Mouse (Mus musculus) Patski (cell line): ENCODE data around the gene Gadd45g. TPM values are rescaled to one million over a fixed set of nuclear protein-coding genes. Genes with fewer than 3 reads are reported as not detected.

ENCODE experiments used
- ATAC-seq: fragments of 100-300 bp; one replicate; pipeline ENCODE4 v1.8.0; 2021
- CTCF ChIA-PET: fragments of 350-600 bp; sonication (Branson Sonifier 250); formaldehyde crosslinking; loops from one replicate; lab custom pipeline; 2022; ENCODE audit warnings: inconsistent platforms; lab: Charles Lee
- POLR2A ChIA-PET: fragments of 350-600 bp; sonication (Branson Sonifier 250); formaldehyde crosslinking; loops from one replicate; lab custom pipeline; 2022; ENCODE audit warnings: antibody characterized with exemption, inconsistent platforms; lab: Charles Lee
- DNase-seq: peaks from one replicate; pipeline ENCODE4 v3.0.0-alpha.2; 2011; ENCODE audit warnings: low read depth, low spot score
- H3K27me3 ChIP-seq: fragments of 371-371 bp; one replicate; pipeline ENCODE4 v1.5.1; 2021
- CTCF ChIP-seq: fragments of 100-300 bp; IDR thresholded peaks from one replicate; pipeline ENCODE4 v1.5.1; 2021
- in situ Hi-C: fragments of 300-500 bp; cut with MboI; formaldehyde crosslinking; loops from 3 replicates; pipeline ENCODE4 v1.11.1; 2018; ENCODE audit warnings: low pct_unique_long_range_greater_than_20kb, mixed read lengths
- polyA plus RNA-seq: library from polyadenylated mRNA; unstranded; gene quantifications from one replicate; pipeline ENCODE4 v1.2.3, GENCODE M21; 2021

Gadd45g gene
- polyA plus RNA-seq, 1 experiment from 2014 or later: 165 TPM

DNA sequence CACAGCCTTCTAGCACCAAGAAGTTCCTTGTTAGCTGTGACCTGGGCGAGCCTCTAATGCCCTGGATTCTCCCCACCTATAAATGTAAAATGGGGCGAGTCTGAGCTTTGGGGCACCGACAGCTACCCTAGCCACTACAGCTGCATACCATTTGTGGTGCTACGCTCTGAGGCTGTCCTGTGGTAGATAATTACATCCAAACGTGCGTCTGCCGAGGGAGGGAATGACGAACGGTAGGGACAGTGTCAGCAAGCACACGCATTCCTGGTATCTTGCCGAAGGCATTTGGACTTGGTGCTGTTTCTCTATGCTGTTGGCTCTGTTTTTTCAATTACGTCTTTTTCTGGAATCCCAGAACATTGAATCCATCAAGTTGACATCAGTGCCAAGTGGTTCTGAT is 29.7 kb downstream of the Gadd45g start:
- ATAC-seq: no peak
- in situ Hi-C loops: no loop called here
- TF ChIP-seq CTCF: no peak
- H3K27me3 ChIP-seq: no peaks in the 10 kb centered on the region
- ChIA-PET POLR2A (no interaction called here), CTCF (no interaction called here)
- DNase-seq: no peak

DNA sequence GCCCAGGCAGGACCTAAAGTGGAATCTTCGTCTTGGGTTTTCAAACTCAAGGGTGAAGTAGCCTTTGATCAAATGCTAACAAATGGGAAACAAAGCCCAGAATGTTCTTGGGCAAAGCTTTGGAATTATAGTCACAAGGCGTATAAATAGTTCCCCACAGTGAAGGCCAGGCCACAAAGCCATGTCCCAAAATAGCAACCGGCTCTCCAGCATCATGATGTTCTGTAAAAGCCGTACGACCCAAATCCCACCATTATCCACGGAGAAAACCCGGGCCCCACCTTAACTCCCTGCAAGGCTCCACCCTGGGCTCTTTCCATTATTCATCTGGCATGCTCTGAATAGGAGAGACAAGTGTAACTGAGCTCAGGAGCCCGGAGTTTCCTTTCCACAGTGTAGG is 32.3 kb downstream of the Gadd45g start:
- ChIA-PET CTCF (interaction anchor here (1.0 kb wide), 1 partner anchor 10 kb away, joined by 3 read pairs; no protein-coding TSS in a partner anchor), POLR2A (no interaction called here)
- ATAC-seq: no peak
- no peak for DNase-seq
- in situ Hi-C loops: no loop called here
- no peaks in the 10 kb centered on the region for H3K27me3 ChIP-seq
- no peak for TF ChIP-seq CTCF

DNA sequence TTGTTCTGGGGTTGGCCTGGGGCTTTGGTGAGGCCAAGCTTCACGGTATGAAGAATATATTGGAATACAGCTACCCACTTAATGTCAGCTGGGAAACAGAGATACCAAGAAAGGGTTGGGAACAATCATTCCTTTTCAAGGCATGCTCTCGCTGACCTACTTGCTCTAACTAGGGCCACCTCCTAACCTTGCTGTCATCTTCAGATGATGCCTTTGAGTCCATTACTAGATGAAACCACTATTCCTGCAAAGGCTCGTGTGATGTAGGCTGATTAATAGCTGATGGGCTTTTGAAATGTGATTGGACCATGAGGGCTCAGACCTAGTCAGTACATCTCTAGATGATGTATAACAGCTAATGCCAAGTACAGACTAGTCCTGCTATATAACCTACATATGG is 33.1 kb downstream of the Gadd45g start:
- in situ Hi-C loops: no loop called here
- POLR2A ChIA-PET: no interaction called here
- H3K27me3 ChIP-seq: no peaks in the 10 kb centered on the region
- DNase-seq (no peak), ATAC-seq (no peak)
- TF ChIP-seq CTCF: no peak
- CTCF ChIA-PET: interaction anchor here (1.0 to 1.3 kb wide), 2 partner anchors 11 to 13 kb away, joined by 3 to 5 read pairs; no protein-coding TSS in a partner anchor

DNA sequence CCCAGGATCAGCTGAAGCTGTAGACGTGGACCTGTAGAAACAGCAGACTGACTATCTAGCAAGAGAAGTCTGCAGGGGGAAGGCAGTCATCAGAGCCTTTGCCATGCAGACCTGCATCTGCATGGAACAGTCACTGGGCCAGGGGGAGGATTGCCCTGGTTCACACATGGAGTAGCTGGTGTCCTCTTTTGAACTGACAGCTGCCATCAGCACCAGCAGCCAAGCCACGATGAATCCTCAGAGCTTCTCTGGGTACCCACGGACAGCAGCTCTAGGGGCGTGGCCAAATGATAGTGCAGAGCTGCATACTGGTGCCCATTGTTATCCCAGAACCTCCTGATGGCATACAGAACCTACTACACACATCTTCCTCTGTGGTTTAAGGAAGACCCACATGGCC is 33.5 kb downstream of the Gadd45g start:
- no peak for TF ChIP-seq CTCF
- H3K27me3 ChIP-seq: no peaks in the 10 kb centered on the region
- in situ Hi-C loops: no loop called here
- DNase-seq (no peak), ATAC-seq (no peak)
- POLR2A ChIA-PET: no interaction called here
- CTCF ChIA-PET: interaction anchor here (1.0 to 1.3 kb wide), 2 partner anchors 12 to 13 kb away, joined by 3 to 5 read pairs; no protein-coding TSS in a partner anchor

DNA sequence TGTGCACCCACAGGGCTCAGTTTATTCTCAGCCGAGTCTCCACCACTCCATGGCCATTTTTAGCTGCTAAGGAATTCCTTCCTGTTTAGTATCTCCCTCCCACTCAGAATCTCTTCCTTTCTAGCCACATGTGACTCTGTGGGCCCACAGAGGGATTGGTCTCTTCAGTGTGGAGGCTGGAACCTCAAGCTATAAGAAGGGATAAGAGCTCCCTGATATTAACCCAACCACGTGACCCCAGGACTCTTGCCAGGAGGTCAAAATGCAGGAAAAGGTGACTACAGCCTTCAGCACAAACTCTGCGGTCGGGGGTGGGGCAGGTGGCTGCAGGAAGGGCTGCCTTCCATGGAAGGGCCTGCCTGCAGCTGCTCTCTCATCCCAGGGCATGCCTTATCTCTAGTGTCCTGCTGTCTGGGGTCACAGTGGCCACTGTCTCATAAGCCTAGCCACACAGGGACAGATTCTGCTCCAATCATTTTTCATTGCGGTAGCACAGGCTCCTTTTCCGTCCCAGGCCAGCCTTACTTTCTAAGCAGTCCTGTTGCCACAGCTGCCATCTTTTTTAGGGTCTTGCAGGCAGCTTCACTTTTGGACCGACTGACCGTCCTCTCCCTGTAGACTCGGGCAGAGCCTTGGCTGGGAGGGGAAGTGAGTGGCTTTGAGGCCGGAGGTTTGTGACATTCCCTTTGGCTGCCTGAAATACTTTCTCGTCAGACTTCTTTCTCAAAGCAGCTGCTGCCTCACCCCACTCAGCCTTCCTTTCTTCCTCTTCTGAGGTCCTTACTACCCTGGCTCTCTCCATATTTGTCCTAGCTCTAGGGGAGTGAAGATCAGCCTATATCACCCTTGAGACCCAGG is 35.0 kb downstream of the Gadd45g start:
- ChIA-PET CTCF (no interaction called here), POLR2A (no interaction called here)
- no peak for TF ChIP-seq CTCF
- no peaks in the 10 kb centered on the region for H3K27me3 ChIP-seq
- in situ Hi-C loops: no loop called here
- DNase-seq (no peak), ATAC-seq (no peak)

DNA sequence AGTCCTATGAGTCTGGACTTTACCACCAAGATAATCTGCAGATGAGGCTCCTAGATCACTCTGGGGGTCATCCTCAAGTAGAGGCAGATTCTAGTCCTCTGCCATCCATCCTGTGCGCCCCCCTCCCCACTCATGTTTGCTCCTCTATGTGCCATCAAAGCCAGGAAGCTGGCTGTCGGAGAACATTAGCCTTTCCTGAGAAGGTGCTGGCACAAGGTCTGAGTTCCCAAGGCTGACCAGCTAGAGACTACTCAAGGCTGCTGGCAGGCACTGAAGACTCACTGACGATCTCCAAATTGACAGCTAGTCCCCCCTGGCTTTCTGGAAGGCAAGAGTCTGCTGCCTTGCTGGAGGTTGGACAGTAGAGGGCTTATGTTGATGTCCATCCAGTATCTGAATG is 35.7 kb downstream of the Gadd45g start:
- POLR2A ChIA-PET: no interaction called here
- in situ Hi-C loops: no loop called here
- DNase-seq: no peak
- H3K27me3 ChIP-seq: no peaks in the 10 kb centered on the region
- no peak for TF ChIP-seq CTCF
- no peak for ATAC-seq
- CTCF ChIA-PET: no interaction called here

DNA sequence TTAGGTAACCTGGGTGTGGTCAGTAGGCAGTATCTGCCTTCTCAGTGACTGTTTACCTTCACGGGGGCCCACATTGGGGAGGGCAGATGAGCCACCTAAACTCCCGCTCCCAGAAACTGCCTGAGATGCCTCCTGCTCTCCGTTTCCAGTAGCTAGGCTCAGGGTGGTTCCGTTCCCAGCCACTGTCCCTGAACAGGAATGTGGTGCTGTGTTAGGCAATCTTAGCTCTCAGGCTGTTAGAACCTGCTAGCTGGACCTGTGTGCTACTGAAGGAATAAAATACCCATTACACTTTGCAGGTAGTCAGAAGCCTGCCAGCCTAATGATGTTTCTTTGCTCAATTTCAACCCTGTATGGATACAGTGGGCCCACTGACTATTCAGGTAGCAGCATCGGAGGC is 37.8 kb downstream of the Gadd45g start:
- DNase-seq: no peak
- H3K27me3 ChIP-seq: no peaks in the 10 kb centered on the region
- ChIA-PET CTCF (no interaction called here), POLR2A (no interaction called here)
- TF ChIP-seq CTCF: no peak
- in situ Hi-C loops: no loop called here
- no peak for ATAC-seq

DNA sequence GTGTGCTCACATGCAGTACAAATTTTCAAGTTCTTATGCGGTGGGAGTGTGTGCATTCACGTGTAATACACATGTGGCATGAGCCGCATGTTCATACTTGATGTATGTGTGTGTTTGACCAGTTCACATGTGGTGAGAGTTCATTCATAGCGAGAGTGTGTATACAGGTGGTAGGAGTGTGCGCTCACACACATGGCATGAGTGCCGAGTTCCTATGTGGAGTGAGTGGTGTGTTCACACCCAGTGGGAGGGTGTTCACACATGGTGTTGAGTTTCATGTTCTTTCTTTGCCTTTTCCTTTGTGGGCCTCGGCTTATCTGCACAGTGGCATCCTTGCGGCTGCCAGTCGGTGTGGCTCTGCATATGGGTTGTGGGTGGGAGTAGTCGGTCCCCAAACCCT is 39.1 kb downstream of the Gadd45g start:
- ATAC-seq (no peak), DNase-seq (no peak)
- in situ Hi-C loops: loop anchor here (5.0 kb wide), 1 partner anchor 33 kb away; no protein-coding TSS in a partner anchor
- POLR2A ChIA-PET: no interaction called here
- CTCF ChIA-PET: interaction anchor here (1.3 kb wide), 1 partner anchor 40 kb away, joined by 4 read pairs; no protein-coding TSS in a partner anchor
- TF ChIP-seq CTCF: no peak
- no peaks in the 10 kb centered on the region for H3K27me3 ChIP-seq

DNA sequence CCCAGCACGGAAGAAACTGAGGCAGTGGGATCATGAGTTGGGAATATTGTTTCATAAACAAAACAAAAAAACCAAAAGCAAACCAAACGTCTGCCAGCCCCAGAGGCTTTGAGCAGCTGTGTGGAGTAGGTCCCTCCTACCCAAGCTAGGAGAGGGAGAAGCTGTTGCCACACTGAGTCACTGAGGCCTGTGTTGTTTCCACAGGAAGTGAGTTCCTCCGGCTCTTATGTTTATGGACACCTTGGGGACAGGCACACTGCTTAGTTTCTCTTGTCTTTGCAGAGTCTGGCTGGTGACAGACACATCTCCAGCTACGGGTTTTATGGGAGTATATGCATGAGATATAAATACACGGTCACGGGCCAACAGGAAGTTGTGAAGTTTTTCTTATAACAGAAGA is 39.6 kb downstream of the Gadd45g start:
- no peak for TF ChIP-seq CTCF
- no peaks in the 10 kb centered on the region for H3K27me3 ChIP-seq
- POLR2A ChIA-PET: interaction anchor here (0.9 to 1.1 kb wide), 3 partner anchors 19 to 37 kb away, joined by 3 read pairs; no protein-coding TSS in a partner anchor
- CTCF ChIA-PET: interaction anchor here (1.2 to 1.3 kb wide), 2 partner anchors 41 to 84 kb away, joined by 4 read pairs; no protein-coding TSS in a partner anchor
- ATAC-seq (no peak), DNase-seq (no peak)
- in situ Hi-C loops: loop anchor here (5.0 kb wide), 1 partner anchor 34 kb away; no protein-coding TSS in a partner anchor

DNA sequence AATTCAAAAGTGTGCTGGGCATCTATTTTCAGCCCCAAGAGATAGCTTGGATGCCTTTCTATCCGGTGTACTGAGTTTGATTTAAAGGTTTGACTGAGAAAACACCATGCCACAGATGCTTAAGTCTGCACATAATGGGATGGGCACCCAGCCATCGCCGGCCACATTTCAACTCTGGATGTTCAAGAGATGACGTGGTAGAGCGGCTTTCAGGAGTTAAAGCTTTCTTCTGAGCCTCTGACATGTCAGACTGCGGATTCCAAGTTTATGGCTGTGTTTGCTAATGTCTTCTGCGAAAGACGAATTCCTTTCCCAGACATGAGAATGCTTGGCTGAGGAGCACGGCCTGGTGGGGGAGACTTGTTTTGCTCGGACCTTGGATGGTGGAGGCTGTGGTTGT is 40.2 kb downstream of the Gadd45g start:
- in situ Hi-C loops: loop anchor here (5.0 kb wide), 1 partner anchor 34 kb away; no protein-coding TSS in a partner anchor
- TF ChIP-seq CTCF: no peak
- DNase-seq (peak; percentile 96), ATAC-seq (peak; percentile 84)
- CTCF ChIA-PET: interaction anchor here (1.2 to 1.3 kb wide), 2 partner anchors 41 to 83 kb away, joined by 4 read pairs; no protein-coding TSS in a partner anchor
- POLR2A ChIA-PET: interaction anchor here (0.6 to 1.3 kb wide), 5 partner anchors 19 to 131 kb away, joined by 3 to 4 read pairs (median 3); no protein-coding TSS in a partner anchor
- H3K27me3 ChIP-seq: no peaks in the 10 kb centered on the region

DNA sequence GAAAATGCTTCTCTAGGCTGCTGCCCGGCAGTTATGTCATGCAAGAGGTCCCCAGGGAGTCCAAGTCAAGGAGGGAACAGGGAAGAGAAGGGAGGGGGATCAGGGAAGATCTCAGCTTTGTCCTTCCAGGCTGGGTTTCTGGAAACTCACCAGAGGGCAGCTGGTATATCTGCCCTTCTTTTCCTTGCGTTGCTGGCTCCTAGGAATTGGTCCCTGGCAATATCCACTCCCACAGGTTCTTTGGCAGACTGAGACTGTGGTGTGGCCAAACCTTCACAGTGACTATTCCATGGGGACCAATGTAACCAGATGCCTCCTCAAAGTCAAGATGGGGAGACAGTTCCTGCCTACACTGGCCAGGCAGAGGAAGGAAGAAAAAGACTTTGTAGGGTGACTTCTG is 41.9 kb downstream of the Gadd45g start:
- no peak for DNase-seq
- in situ Hi-C loops: loop anchor here (5.0 kb wide), 1 partner anchor 36 kb away; no protein-coding TSS in a partner anchor
- no peak for ATAC-seq
- no peaks in the 10 kb centered on the region for H3K27me3 ChIP-seq
- ChIA-PET POLR2A (no interaction called here), CTCF (interaction anchor here (2.4 kb wide), 1 partner anchor 11 kb away, joined by 5 read pairs; no protein-coding TSS in a partner anchor)
- no peak for TF ChIP-seq CTCF
